Mouse (Mus musculus) kidney, postnatal 0 days (tissue): ENCODE measurements around the gene Fgb. TPM values are rescaled to one million over a fixed set of nuclear protein-coding genes. Genes with fewer than 3 reads are reported as not detected.

Source experiments
- ATAC-seq: fragments of 200-750 bp; cut with Nextera tagmentation; replicated peaks from 2 replicates; pipeline ENCODE4 v1.8.0; 2017; ENCODE audit warnings: low read depth, moderate number of reproducible peaks, moderate TSS enrichment, moderate library complexity; ENCODE audit not compliant: low FRiP score
- DNase-seq: peaks from one replicate; pipeline ENCODE4 v3.0.0-alpha.2; 2016; ENCODE audit warnings: low spot score
- H3K27ac ChIP-seq: fragments of 300-500 bp; sonication (generic); 2 replicates; pipeline ENCODE4 v1.5.1; 2014; ENCODE audit warnings: mild to moderate bottlenecking
- H3K27me3 ChIP-seq: fragments of 300-500 bp; sonication (generic); 2 replicates; pipeline ENCODE4 v1.6.1; 2014; ENCODE audit warnings: low read length, mixed read lengths; ENCODE audit not compliant: insufficient read depth
- H3K36me3 ChIP-seq: fragments of 300-500 bp; sonication (generic); 2 replicates; pipeline ENCODE4 v1.6.1; 2014; ENCODE audit warnings: low read length, mixed read lengths; ENCODE audit not compliant: insufficient read depth
- H3K4me1 ChIP-seq: fragments of 300-500 bp; sonication (generic); replicated peaks from 2 replicates; pipeline ENCODE4 v1.6.1; 2014; ENCODE audit warnings: antibody characterized with exemption, low read length, mixed read lengths; ENCODE audit not compliant: insufficient read depth
- H3K4me2 ChIP-seq: fragments of 300-500 bp; sonication (generic); 2 replicates; pipeline ENCODE4 v1.6.1; 2014; ENCODE audit warnings: mild to moderate bottlenecking, low read length, moderate library complexity, mixed read lengths
- H3K4me3 ChIP-seq: fragments of 300-500 bp; sonication (generic); replicated peaks from 2 replicates; pipeline ENCODE4 v1.5.1; 2014; ENCODE audit warnings: low read depth, low read length
- H3K9ac ChIP-seq: fragments of 300-500 bp; sonication (generic); 2 replicates; pipeline ENCODE4 v1.6.1; 2014; ENCODE audit warnings: low read depth, low read length
- H3K9me3 ChIP-seq: fragments of 300-500 bp; sonication (generic); replicated peaks from 2 replicates; pipeline ENCODE4 v1.6.1; 2016; ENCODE audit warnings: low read length, inconsistent platforms, mixed read lengths
- CTCF ChIP-seq: IDR thresholded peaks from 2 replicates; pipeline ENCODE4 v1.5.1; 2016; ENCODE audit warnings: antibody characterized with exemption, low read depth, mild to moderate bottlenecking, moderate library complexity
- WGBS: fragments of 180-500 bp; shearing (Covaris S2); extraction: QIAGEN DNeasy Blood & Tissue Kit; methylation state at CpG from one replicate; pipeline ENCODE4 v1.1.7; 2014; 5-methylcytosine and 5-hydroxymethylcytosine counted together
- polyA plus RNA-seq: library from polyadenylated mRNA; unstranded; fragments of >200 nt; fragmentation: Nextera tagmentation; extraction: Ambion mirVana; gene quantifications from 2 replicates; pipeline ENCODE4 v1.2.1, GENCODE M21; 2015

Fgb gene
- polyA plus RNA-seq, 1 experiment from 2014 or later, result 2.4 TPM

- H3K27me3 ChIP-seq, result no peaks in the 10 kb centered on the region
- H3K27ac ChIP-seq, result no peak overlapping the region
- TF ChIP-seq CTCF, result no peak
- H3K4me3 ChIP-seq, result no peak overlapping the region
- DNase-seq, result no peak
- 71% methylated on average over 8 of the region's 8 CpGs for WGBS
- no peaks in the 10 kb centered on the region for H3K9me3 ChIP-seq
- no peak overlapping the region for H3K4me2 ChIP-seq
- no peak overlapping the region for H3K9ac ChIP-seq
- ATAC-seq, result no peak
- no peaks in the 10 kb centered on the region for H3K36me3 ChIP-seq
- no peaks in the 10 kb centered on the region for H3K4me1 ChIP-seq
Observed at GRCm38 (mm10) chr3:83033801-83034200, 15.9 kb downstream of the Fgb start.

- Histone ChIP-seq H3K27me3 (no peaks in the 10 kb centered on the region), H3K9me3 (no peaks in the 10 kb centered on the region), H3K27ac (no peak overlapping the region), H3K9ac (no peak overlapping the region), H3K4me2 (peak overlapping the region; percentile 30; the same call in 1 of the 2 replicates), H3K36me3 (no peaks in the 10 kb centered on the region), H3K4me3 (no peak overlapping the region), H3K4me1 (no peaks in the 10 kb centered on the region)
- no peak for TF ChIP-seq CTCF
- no peak for DNase-seq
- ATAC-seq, result 0 out of 2 replicates have a peak, but pooled peaks have one; percentile 29
- WGBS, result 44% methylated on average over 13 of the region's 13 CpGs
Observed at GRCm38 (mm10) chr3:83032746-83033308, 16.8 kb downstream of the Fgb start.

GRCm38 (mm10) chr3:83030331-83030730, 19.3 kb downstream of the Fgb start:
- DNase-seq (no peak), ATAC-seq (no peak)
- Histone ChIP-seq H3K9me3 (no peaks in the 10 kb centered on the region), H3K27ac (no peak overlapping the region), H3K9ac (no peak overlapping the region), H3K4me3 (no peak overlapping the region), H3K36me3 (no peaks in the 10 kb centered on the region), H3K4me2 (no peak overlapping the region), H3K27me3 (no peaks in the 10 kb centered on the region), H3K4me1 (no peaks in the 10 kb centered on the region)
- no peak for TF ChIP-seq CTCF
- WGBS, result 94% methylated on average over 4 of the region's 4 CpGs

GRCm38 (mm10) chr3:83027546-83028251, 22.0 kb downstream of the Fgb start:
- Histone ChIP-seq H3K9me3 (no peaks in the 10 kb centered on the region), H3K27ac (no peak overlapping the region), H3K4me2 (no peak overlapping the region), H3K36me3 (no peaks in the 10 kb centered on the region), H3K27me3 (no peaks in the 10 kb centered on the region), H3K4me1 (no peaks in the 10 kb centered on the region), H3K4me3 (no peak overlapping the region), H3K9ac (no peak overlapping the region)
- TF ChIP-seq CTCF, result no peak
- 91% methylated on average over 9 of the region's 9 CpGs for WGBS
- ATAC-seq (no peak), DNase-seq (no peak)

- Histone ChIP-seq H3K4me2 (no peak within 1 kb of the TSS), H3K36me3 (no peaks in the 10 kb centered on the region), H3K9ac (no peak within 1 kb of the TSS), H3K4me3 (no peak within 1 kb of the TSS), H3K27ac (0 out of 2 replicates have a peak within 1 kb of the TSS, but pooled peaks have one; percentile 6), H3K9me3 (no peaks in the 10 kb centered on the region), H3K4me1 (no peaks in the 10 kb centered on the region), H3K27me3 (no peaks in the 10 kb centered on the region)
- TF ChIP-seq CTCF, result no peak
- 70% methylated on average over 9 of the region's 9 CpGs for WGBS
- DNase-seq (peak; percentile 11), ATAC-seq (peak; percentile 89)
Observed at GRCm38 (mm10) chr3:83025475-83026301, 24.0 kb downstream of the Fgb start, which contains the start of gene Fga. Gene Fga, plus strand, starts transcription at chr3:83026076.

DNA sequence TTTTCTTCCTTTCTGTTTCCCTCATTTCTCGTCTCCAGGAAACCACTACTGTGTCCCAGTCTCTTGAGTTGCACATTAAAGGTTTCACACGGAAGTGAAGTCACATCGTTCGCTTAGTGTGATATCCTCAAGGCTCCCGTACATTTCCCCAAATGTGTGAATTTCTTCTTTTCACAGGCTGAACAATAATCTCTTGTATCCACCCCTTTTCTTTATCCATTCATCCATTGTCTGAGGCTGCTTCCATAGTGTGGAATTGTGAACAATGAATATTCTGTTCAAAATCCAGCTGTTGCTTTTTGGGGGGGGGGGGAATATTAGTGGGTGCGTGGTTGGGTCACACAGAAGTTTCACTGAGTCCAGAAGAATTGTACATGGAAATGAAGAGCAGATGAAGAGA, 24.6 kb downstream of the Fgb start:
- DNase-seq (no peak), ATAC-seq (no peak)
- Histone ChIP-seq H3K9ac (no peak overlapping the region), H3K4me1 (no peaks in the 10 kb centered on the region), H3K9me3 (no peaks in the 10 kb centered on the region), H3K36me3 (no peaks in the 10 kb centered on the region), H3K4me3 (no peak overlapping the region), H3K27ac (no peak overlapping the region), H3K4me2 (no peak overlapping the region), H3K27me3 (no peaks in the 10 kb centered on the region)
- TF ChIP-seq CTCF, result no peak
- WGBS, result 82% methylated on average over 6 of the region's 6 CpGs
